Mouse (Mus musculus): Measurements from ENCODE around the gene Olfr1493-ps1.

Olfr1493-ps1 gene

DNA sequence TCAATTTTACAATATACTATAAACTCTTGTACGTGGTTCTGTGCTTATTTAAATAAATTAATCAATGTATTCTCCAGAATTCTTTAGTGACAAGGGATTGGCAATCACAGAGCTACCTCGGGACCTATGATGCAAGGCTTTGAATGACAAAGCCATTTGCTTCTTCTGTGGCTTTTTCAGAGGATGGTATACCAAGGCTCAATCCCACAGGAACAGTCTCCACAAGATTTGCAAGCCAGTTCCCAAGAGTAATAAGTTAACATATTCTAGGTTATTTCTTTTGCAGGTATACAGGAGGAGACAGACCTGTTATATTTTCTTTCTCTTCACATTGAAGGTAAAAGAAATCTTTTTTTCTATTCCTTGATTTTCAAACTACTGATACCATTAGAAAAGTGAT, at the start of gene Olfr1493-ps1:
Gene Olfr1493-ps1 (plus strand): TSS at position 301 of the 400 bp plus-strand sequence.
- no peak for DNase-seq

DNA sequence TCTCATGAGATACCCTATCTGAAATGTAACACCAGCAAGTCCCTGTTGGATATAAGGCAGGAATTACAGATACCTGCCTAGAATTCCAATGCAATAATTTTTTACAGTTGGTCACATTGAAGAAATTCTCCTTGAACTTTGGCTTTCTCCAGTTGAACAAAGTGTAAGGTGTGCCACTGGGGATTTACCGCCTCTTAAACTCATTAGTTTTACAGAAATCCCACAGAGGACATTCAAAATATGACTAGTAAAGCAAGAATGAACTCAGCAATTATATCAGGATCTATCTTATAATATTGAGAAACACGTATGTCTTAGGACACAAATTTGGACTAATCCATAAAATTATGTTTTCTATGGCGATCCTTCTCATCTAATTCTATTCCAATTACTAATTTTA, 26.1 kb upstream of the Olfr1493-ps1 start, which contains the start of gene Olfr1491:
Gene Olfr1491 (plus strand): TSS at position 301 of the 400 bp plus-strand sequence.
- no peak for DNase-seq

DNA sequence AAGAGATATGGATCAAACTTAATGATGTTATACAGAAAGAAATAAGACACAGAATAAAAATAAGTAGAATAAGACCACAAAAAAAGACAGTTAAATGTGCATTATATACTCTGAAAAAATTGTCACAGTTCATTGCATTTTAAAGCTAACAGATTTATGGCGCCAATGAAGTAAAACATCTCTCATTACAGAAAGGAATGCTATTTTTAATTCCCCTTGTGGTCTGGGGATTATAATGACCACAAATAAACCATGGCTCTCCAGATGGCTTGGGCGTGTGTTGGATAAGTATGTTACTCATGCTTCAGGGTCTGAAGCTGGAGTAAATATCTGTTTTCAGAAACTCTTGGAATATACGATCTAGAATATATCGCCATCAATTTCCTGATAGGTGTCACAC, 16.4 kb downstream of the Olfr1493-ps1 start, which contains the start of gene Olfr1494:
Gene Olfr1494 (plus strand): TSS at position 301 of the 400 bp plus-strand sequence.
- DNase-seq = no peak

DNA sequence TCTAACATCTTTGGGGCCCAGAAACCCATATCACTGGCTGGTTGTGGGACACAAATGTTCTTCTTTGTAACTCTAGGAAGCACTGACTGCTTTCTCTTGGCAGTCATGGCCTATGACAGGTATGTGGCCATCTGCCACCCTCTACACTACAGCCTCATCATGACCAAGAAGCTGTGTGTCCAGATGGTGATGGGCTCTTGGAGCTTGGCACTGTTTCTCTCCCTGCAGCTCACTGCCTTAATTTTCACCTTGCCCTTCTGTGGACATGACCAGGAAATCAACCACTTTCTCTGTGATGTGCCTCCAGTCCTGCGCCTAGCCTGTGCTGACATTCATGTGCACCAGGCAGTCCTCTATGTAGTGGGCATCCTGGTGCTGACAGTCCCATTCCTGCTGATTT, 26.3 kb downstream of the Olfr1493-ps1 start:
- DNase-seq = no peak

DNA sequence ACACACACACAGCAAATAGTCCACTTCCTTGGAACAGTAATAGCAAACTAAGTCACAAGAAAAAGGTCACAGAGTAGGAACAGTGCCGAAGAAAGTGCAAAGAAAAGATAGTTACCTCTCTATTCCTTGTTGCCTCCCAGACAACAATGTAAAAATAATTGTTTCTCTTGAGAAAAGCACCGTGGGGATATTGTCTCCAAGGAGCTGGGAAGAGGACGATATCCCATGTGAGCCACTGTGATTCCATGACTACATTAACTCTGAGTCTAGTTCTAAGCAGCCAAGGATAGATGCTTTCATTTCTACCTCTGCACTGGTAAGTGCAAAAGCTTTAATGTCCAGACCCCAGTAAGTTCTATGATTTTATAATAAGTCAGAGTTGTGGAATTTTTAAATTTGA, 41.2 kb downstream of the Olfr1493-ps1 start, which contains the start of gene Olfr1495:
Gene Olfr1495 (plus strand): TSS at position 301 of the 400 bp plus-strand sequence.
- DNase-seq = no peak

DNA sequence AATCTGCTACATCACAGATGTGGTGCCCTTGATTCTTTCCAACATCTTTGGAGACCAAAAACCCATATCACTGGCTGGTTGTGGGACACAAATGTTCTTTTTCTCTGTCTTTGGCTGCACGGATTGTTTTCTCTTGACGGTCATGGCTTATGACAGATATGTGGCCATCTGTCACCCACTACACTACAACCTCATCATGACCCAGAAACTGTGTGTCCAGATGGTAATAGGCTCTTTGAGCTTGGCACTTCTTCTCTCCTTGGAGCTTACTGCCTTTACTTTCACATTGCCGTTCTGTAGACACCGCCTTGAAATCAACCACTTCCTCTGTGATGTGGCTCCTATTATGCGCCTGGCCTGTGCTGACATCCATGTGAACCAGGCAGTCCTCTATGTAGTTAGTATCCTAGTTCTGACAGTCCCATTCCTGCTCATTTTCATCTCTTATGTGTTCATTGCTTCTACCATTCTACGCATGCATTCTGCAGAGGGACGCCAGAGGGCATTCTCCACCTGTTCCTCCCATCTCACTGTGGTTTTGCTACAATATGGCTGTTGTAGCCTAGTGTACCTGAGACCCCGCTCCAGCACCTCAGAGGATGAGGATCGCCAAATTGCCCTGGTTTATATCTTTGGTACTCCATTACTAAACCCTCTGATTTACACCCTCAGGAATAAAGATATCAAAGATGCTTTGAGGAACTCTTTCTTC, 45.6 kb downstream of the Olfr1493-ps1 start:
- no peak for DNase-seq

DNA sequence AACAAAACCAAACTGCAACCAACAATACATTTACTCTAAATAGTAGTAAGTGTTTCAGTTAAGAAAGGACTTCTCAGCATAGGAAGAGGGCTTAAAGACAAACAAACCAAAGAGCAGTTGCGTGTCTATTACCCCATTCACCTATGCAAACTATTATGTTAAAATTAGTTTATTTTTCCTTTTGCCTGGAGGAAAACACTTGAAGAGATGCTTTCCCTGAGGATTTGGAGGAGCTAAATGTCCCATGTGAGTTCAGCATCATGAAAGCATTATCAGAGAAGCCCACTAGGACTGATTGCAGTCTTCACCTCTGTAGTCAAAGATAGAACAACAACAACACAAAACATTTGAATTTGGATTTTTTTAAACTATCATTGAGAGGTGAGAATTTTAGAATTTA, 54.5 kb downstream of the Olfr1493-ps1 start, which contains the start of gene Olfr1496:
Gene Olfr1496 (plus strand): TSS at position 301 of the 400 bp plus-strand sequence.
- no peak for DNase-seq
